Mouse (Mus musculus) cortical plate, adult 2 months (tissue): ENCODE data around the gene Pdzrn3. TPM values are rescaled to one million over a fixed set of nuclear protein-coding genes. Genes with fewer than 3 reads are reported as not detected.

Experiments used
- H3K27ac ChIP-seq: fragments of 200-500 bp; 2 replicates; pipeline ENCODE4 v1.5.1; 2012; ENCODE audit warnings: low read length, control low read depth, inconsistent platforms; ENCODE audit not compliant: insufficient read depth
- H3K4me1 ChIP-seq: fragments of 200-500 bp; 2 replicates; pipeline ENCODE4 v1.6.1; 2011; ENCODE audit warnings: low read length; ENCODE audit not compliant: control insufficient read depth, insufficient read depth
- H3K4me3 ChIP-seq: fragments of 200-500 bp; 2 replicates; pipeline ENCODE4 v1.5.1; 2011; ENCODE audit warnings: mild to moderate bottlenecking, low read length, control low read depth; ENCODE audit not compliant: insufficient read depth
- CTCF ChIP-seq: fragments of 200-500 bp; IDR thresholded peaks from 2 replicates; pipeline ENCODE4 v1.5.1; 2011; ENCODE audit warnings: mild to moderate bottlenecking, control low read depth, low read length; ENCODE audit not compliant: insufficient read depth; ENCODE audit errors: extremely low read depth
- POLR2A ChIP-seq: fragments of 200-500 bp; IDR thresholded peaks from 2 replicates; pipeline ENCODE4 v1.6.1; 2011; ENCODE audit warnings: mild to moderate bottlenecking, low read length, control low read depth; ENCODE audit not compliant: insufficient read depth; ENCODE audit errors: extremely low read depth
- polyA plus RNA-seq: library from polyadenylated mRNA; depleted of rRNA; stranded (reverse); fragments of >200 nt; gene quantifications from 2 replicates; pipeline ENCODE4 v1.2.3, GENCODE M21; 2012

The Pdzrn3 gene
- polyA plus RNA-seq, 1 experiment = 32.3 TPM

GRCm38 (mm10) chr6:101153511-101153921 is 224.2 kb downstream of the Pdzrn3 start:
- TF ChIP-seq POLR2A (no peak), CTCF (no peak)
- Histone ChIP-seq H3K27ac (no peak overlapping the region), H3K4me1 (no peaks in the 10 kb centered on the region), H3K4me3 (no peak overlapping the region)

- Histone ChIP-seq H3K4me1 (no peaks in the 10 kb centered on the region), H3K27ac (no peak overlapping the region), H3K4me3 (no peak overlapping the region)
- TF ChIP-seq POLR2A = no peak
- TF ChIP-seq CTCF = no peak
These were observed 242.3 kb downstream of the Pdzrn3 start for GRCm38 (mm10) chr6:101135368-101135767.

- no peak for TF ChIP-seq POLR2A
- no peak for TF ChIP-seq CTCF
- H3K27ac ChIP-seq = no peak overlapping the region
- H3K4me3 ChIP-seq = no peak overlapping the region
- no peaks in the 10 kb centered on the region for H3K4me1 ChIP-seq
These were observed 252.3 kb downstream of the Pdzrn3 start for GRCm38 (mm10) chr6:101125396-101125795.

- no peaks in the 10 kb centered on the region for H3K4me1 ChIP-seq
- TF ChIP-seq POLR2A = no peak
- H3K27ac ChIP-seq = no peak overlapping the region
- no peak overlapping the region for H3K4me3 ChIP-seq
These were observed 268.7 kb downstream of the Pdzrn3 start for GRCm38 (mm10) chr6:101108951-101109350.

- H3K4me1 ChIP-seq = no peaks in the 10 kb centered on the region
- TF ChIP-seq POLR2A (no peak), CTCF (no peak)
- H3K4me3 ChIP-seq = no peak overlapping the region
- H3K27ac ChIP-seq = no peak overlapping the region
These were observed 274.2 kb downstream of the Pdzrn3 start for GRCm38 (mm10) chr6:101103506-101103905.

- Histone ChIP-seq H3K4me3 (no peak overlapping the region), H3K27ac (no peak overlapping the region), H3K4me1 (no peaks in the 10 kb centered on the region)
- TF ChIP-seq POLR2A = no peak
These were observed 275.7 kb downstream of the Pdzrn3 start for GRCm38 (mm10) chr6:101101709-101102654.
